Mouse (Mus musculus): ENCODE data around the gene Polr2b.

Polr2b gene

GRCm38 (mm10) chr5:77364443-77365038 is 54.6 kb downstream of the Polr2b start:
- DNase-seq (ENCODE audit: low spot score), result no peak

- no peak for DNase-seq (ENCODE audit: low spot score)
Measured at GRCm38 (mm10) chr5:77366313-77366712, 56.4 kb downstream of the Polr2b start.

- DNase-seq (ENCODE audit: low spot score), result no peak
Measured at GRCm38 (mm10) chr5:77367145-77367544, 57.2 kb downstream of the Polr2b start.

GRCm38 (mm10) chr5:77367682-77368081 is 57.7 kb downstream of the Polr2b start:
- DNase-seq (ENCODE audit: low spot score), result no peak

GRCm38 (mm10) chr5:77368194-77368593 is 58.2 kb downstream of the Polr2b start:
- no peak for DNase-seq (ENCODE audit: low spot score)

GRCm38 (mm10) chr5:77369394-77369793 is 59.4 kb downstream of the Polr2b start:
- DNase-seq (ENCODE audit: low spot score), result no peak

- no peak for DNase-seq (ENCODE audit: low spot score)
Measured at GRCm38 (mm10) chr5:77370378-77370892, 60.5 kb downstream of the Polr2b start.

GRCm38 (mm10) chr5:77372242-77372641 is 62.3 kb downstream of the Polr2b start:
- no peak for DNase-seq (ENCODE audit: low spot score)

GRCm38 (mm10) chr5:77372778-77373177 is 62.8 kb downstream of the Polr2b start:
- no peak for DNase-seq (ENCODE audit: low spot score)

- DNase-seq (ENCODE audit: low spot score), result no peak
Measured at GRCm38 (mm10) chr5:77374945-77375344, 65.0 kb downstream of the Polr2b start.

GRCm38 (mm10) chr5:77375546-77375945 is 65.6 kb downstream of the Polr2b start:
- DNase-seq (ENCODE audit: low spot score), result no peak

- DNase-seq (ENCODE audit: low spot score), result no peak
Measured at GRCm38 (mm10) chr5:77378027-77378426, 68.1 kb downstream of the Polr2b start.

GRCm38 (mm10) chr5:77379434-77380135 is 69.6 kb downstream of the Polr2b start:
- no peak for DNase-seq (ENCODE audit: low spot score)

GRCm38 (mm10) chr5:77380321-77380901 is 70.5 kb downstream of the Polr2b start:
- no peak for DNase-seq (ENCODE audit: low spot score)

- DNase-seq (ENCODE audit: low spot score), result no peak
Measured at GRCm38 (mm10) chr5:77381283-77381682, 71.3 kb downstream of the Polr2b start.

- DNase-seq (ENCODE audit: low spot score), result no peak
Measured at GRCm38 (mm10) chr5:77381686-77382085, 71.7 kb downstream of the Polr2b start.

GRCm38 (mm10) chr5:77383799-77384554 is 74.0 kb downstream of the Polr2b start:
- DNase-seq (ENCODE audit: low spot score), result no peak

- DNase-seq (ENCODE audit: low spot score), result no peak
Measured at GRCm38 (mm10) chr5:77384724-77385123, 74.8 kb downstream of the Polr2b start.

- no peak for DNase-seq (ENCODE audit: low spot score)
Measured at GRCm38 (mm10) chr5:77385221-77385620, 75.3 kb downstream of the Polr2b start.

GRCm38 (mm10) chr5:77385900-77386595 is 76.1 kb downstream of the Polr2b start:
- no peak for DNase-seq (ENCODE audit: low spot score)

GRCm38 (mm10) chr5:77386596-77387413 is 76.9 kb downstream of the Polr2b start:
- DNase-seq (ENCODE audit: low spot score), result no peak
